30 mouse cellular contexts compared by ENCODE assay signal in genomic region chr9:86060049-86060448, GRCm38 (mm10).
A peak's percentile ranks its signal among the peaks of the same experiment; 100 is the strongest.
DNase-seq lines count a peak whose midpoint lies in the region; ATAC-seq and TF ChIP-seq lines count a peak whose summit lies in the region.
"Had no signal": no experiment of that assay in that cellular context is flagged by ENCODE, and none has a peak within 500 bp of the region (broad histone marks: within the 10 kb centered on the region; RNA-seq: fewer than 3 reads in every experiment).

No protein-coding gene starts in this region.

- H3K4me2 ChIP-seq in embryonic facial prominence, embryonic 14.5 days (ENCODE audit: low read depth, low read length) = no peak overlapping the region
- H3K4me2 ChIP-seq in hindbrain, embryonic 14.5 days (replicated peaks) = no peak overlapping the region
- H3K4me2 ChIP-seq in hindbrain, embryonic 13.5 days = no peak overlapping the region
- no peak overlapping the region for H3K4me2 ChIP-seq in midbrain, embryonic 15.5 days
- no peak overlapping the region for H3K4me2 ChIP-seq in midbrain, embryonic 11.5 days
- H3K4me2 ChIP-seq: embryonic facial prominence, embryonic 13.5 days; forebrain, embryonic 13.5 days; heart, embryonic 15.5 days; neural tube, embryonic 12.5 days had no signal

- DNase-seq in embryonic facial prominence, embryonic 14.5 days (ENCODE audit: low spot score) = peak; percentile 19
- DNase-seq in embryonic facial prominence, embryonic 10.5 days (ENCODE audit: low spot score) = no peak
- peak; percentile 42 for DNase-seq in hindbrain, embryonic 14.5 days (ENCODE audit: low spot score)
- no peak for DNase-seq in midbrain, embryonic 11.5 days (ENCODE audit: low spot score, missing footprints)
- peak; percentile 66 for DNase-seq in brain, embryonic 14.5 days (ENCODE audit: low read depth)
- DNase-seq in urinary bladder, postnatal 4 days (ENCODE audit: low spot score in 2 of 2) = no peak
- DNase-seq: adrenal gland, postnatal 10 days; cerebellum, adult 11-12 months; cerebellum, adult 9-11 months; embryo, embryonic 11 days; gastrocnemius, postnatal 25 days; heart, adult 11 months; kidney, adult 9 months; kidney, postnatal 14 days; liver; right cerebral cortex, postnatal 14 days; thymus, postnatal 4 days had no signal

- no peaks in the 10 kb centered on the region for H3K36me3 ChIP-seq in embryonic facial prominence, embryonic 14.5 days (ENCODE audit: control insufficient read depth, insufficient read depth, low read length)
- no peaks in the 10 kb centered on the region for H3K36me3 ChIP-seq in embryonic facial prominence, embryonic 10.5 days (replicated peaks)
- no peaks in the 10 kb centered on the region for H3K36me3 ChIP-seq in hindbrain, embryonic 14.5 days (replicated peaks; ENCODE audit: control insufficient read depth, insufficient read depth)
- no peaks in the 10 kb centered on the region for H3K36me3 ChIP-seq in hindbrain, embryonic 13.5 days
- no peaks in the 10 kb centered on the region for H3K36me3 ChIP-seq in midbrain, embryonic 15.5 days (replicated peaks)
- H3K36me3 ChIP-seq in midbrain, embryonic 11.5 days (ENCODE audit: control insufficient read depth, insufficient read depth, low read length) = no peaks in the 10 kb centered on the region
- H3K36me3 ChIP-seq: embryonic facial prominence, embryonic 13.5 days; heart, embryonic 10.5 days; heart, embryonic 15.5 days; neural tube, embryonic 12.5 days had no signal

- H3K27ac ChIP-seq in embryonic facial prominence, embryonic 14.5 days (replicated peaks; ENCODE audit: low read depth, low read length) = no peak overlapping the region
- no peak overlapping the region for H3K27ac ChIP-seq in embryonic facial prominence, embryonic 10.5 days (replicated peaks)
- H3K27ac ChIP-seq in hindbrain, embryonic 14.5 days = no peak overlapping the region
- H3K27ac ChIP-seq in hindbrain, embryonic 13.5 days = no peak overlapping the region
- no peak overlapping the region for H3K27ac ChIP-seq in midbrain, embryonic 15.5 days
- H3K27ac ChIP-seq in midbrain, embryonic 11.5 days (ENCODE audit: low read depth, low read length) = no peak overlapping the region
- H3K27ac ChIP-seq: embryonic facial prominence, embryonic 13.5 days; forebrain, embryonic 13.5 days; heart, embryonic 10.5 days; heart, embryonic 15.5 days; liver, embryonic 14.5 days; macrophage; neural tube, embryonic 12.5 days had no signal

- WGBS in embryonic facial prominence, embryonic 14.5 days = 61% methylated on average over 6 of the region's 6 CpGs
- 82% methylated on average over 6 of the region's 6 CpGs for WGBS in embryonic facial prominence, embryonic 10.5 days
- 42% methylated on average over 6 of the region's 6 CpGs for WGBS in hindbrain, embryonic 14.5 days
- 43% methylated on average over 6 of the region's 6 CpGs for WGBS in hindbrain, embryonic 13.5 days
- 40% methylated on average over 6 of the region's 6 CpGs for WGBS in midbrain, embryonic 15.5 days
- 70% methylated on average over 6 of the region's 6 CpGs for WGBS in midbrain, embryonic 11.5 days

- H3K27me3 ChIP-seq in embryonic facial prominence, embryonic 14.5 days (replicated peaks; ENCODE audit: control insufficient read depth, insufficient read depth, low read length) = no peaks in the 10 kb centered on the region
- H3K27me3 ChIP-seq in embryonic facial prominence, embryonic 10.5 days (replicated peaks; ENCODE audit: low read depth, poor library complexity, severe bottlenecking) = no peaks in the 10 kb centered on the region
- H3K27me3 ChIP-seq in hindbrain, embryonic 14.5 days (ENCODE audit: control insufficient read depth, insufficient read depth, low read length) = no peaks in the 10 kb centered on the region
- no peaks in the 10 kb centered on the region for H3K27me3 ChIP-seq in hindbrain, embryonic 13.5 days
- no peaks in the 10 kb centered on the region for H3K27me3 ChIP-seq in midbrain, embryonic 15.5 days (replicated peaks)
- no peaks in the 10 kb centered on the region for H3K27me3 ChIP-seq in midbrain, embryonic 11.5 days (ENCODE audit: control insufficient read depth, insufficient read depth, low read length)
- H3K27me3 ChIP-seq: CH12.LX; embryonic facial prominence, embryonic 13.5 days; forebrain, embryonic 13.5 days; heart, embryonic 15.5 days; neural tube, embryonic 12.5 days; Patski had no signal

- TF ChIP-seq POLR2A in brain, embryonic 14.5 days (IDR thresholded peaks at IDR 0.05; ENCODE audit: borderline replicate concordance, extremely low read depth, insufficient read depth, insufficient read length, poor library complexity, severe bottlenecking) = no peak

- TF ChIP-seq CTCF in brain, embryonic 14.5 days (IDR thresholded peaks at IDR 0.05; ENCODE audit: borderline replicate concordance, extremely low read depth, insufficient read depth, insufficient read length) = no peak

- H3K9me3 ChIP-seq in embryonic facial prominence, embryonic 14.5 days (ENCODE audit: control insufficient read depth, low read length) = no peaks in the 10 kb centered on the region
- no peaks in the 10 kb centered on the region for H3K9me3 ChIP-seq in embryonic facial prominence, embryonic 10.5 days
- H3K9me3 ChIP-seq in hindbrain, embryonic 14.5 days (ENCODE audit: control insufficient read depth, low read length) = no peaks in the 10 kb centered on the region
- H3K9me3 ChIP-seq in hindbrain, embryonic 13.5 days = no peaks in the 10 kb centered on the region
- no peaks in the 10 kb centered on the region for H3K9me3 ChIP-seq in midbrain, embryonic 15.5 days
- no peaks in the 10 kb centered on the region for H3K9me3 ChIP-seq in midbrain, embryonic 11.5 days (ENCODE audit: control insufficient read depth, low read length)
- H3K9me3 ChIP-seq: embryonic facial prominence, embryonic 13.5 days; forebrain, embryonic 13.5 days; heart, embryonic 10.5 days; heart, embryonic 15.5 days; neural tube, embryonic 12.5 days had no signal

- no peak for ATAC-seq in embryonic facial prominence, embryonic 14.5 days (ENCODE audit: low read depth)
- ATAC-seq in hindbrain, embryonic 14.5 days (ENCODE audit: low FRiP score) = no peak
- ATAC-seq in hindbrain, embryonic 13.5 days (ENCODE audit: low FRiP score) = no peak
- peak; percentile 60; the same call in 1 of the 2 replicates for ATAC-seq in midbrain, embryonic 15.5 days (replicated peaks)
- no peak for ATAC-seq in midbrain, embryonic 11.5 days (ENCODE audit: low FRiP score)
- ATAC-seq: forebrain, embryonic 13.5 days; intestine, embryonic 16.5 days; Patski had no signal

- H3K4me3 ChIP-seq in embryonic facial prominence, embryonic 14.5 days (ENCODE audit: low read depth, low read length) = no peak overlapping the region
- no peak overlapping the region for H3K4me3 ChIP-seq in embryonic facial prominence, embryonic 10.5 days
- no peak overlapping the region for H3K4me3 ChIP-seq in hindbrain, embryonic 14.5 days (replicated peaks; ENCODE audit: low read length)
- no peak overlapping the region for H3K4me3 ChIP-seq in hindbrain, embryonic 13.5 days
- H3K4me3 ChIP-seq in midbrain, embryonic 15.5 days = no peak overlapping the region
- no peak overlapping the region for H3K4me3 ChIP-seq in midbrain, embryonic 11.5 days (ENCODE audit: low read depth, low read length)
- H3K4me3 ChIP-seq: embryonic facial prominence, embryonic 13.5 days; erythroblast, embryonic 14.5 days; forebrain, embryonic 13.5 days; heart, embryonic 10.5 days; heart, embryonic 15.5 days; neural tube, embryonic 12.5 days had no signal

- no peak overlapping the region for H3K9ac ChIP-seq in embryonic facial prominence, embryonic 14.5 days (ENCODE audit: low read depth, low read length)
- H3K9ac ChIP-seq in hindbrain, embryonic 14.5 days = no peak overlapping the region
- H3K9ac ChIP-seq in hindbrain, embryonic 13.5 days = no peak overlapping the region
- H3K9ac ChIP-seq in midbrain, embryonic 15.5 days = no peak overlapping the region
- no peak overlapping the region for H3K9ac ChIP-seq in midbrain, embryonic 11.5 days (ENCODE audit: low read length)
- H3K9ac ChIP-seq: embryonic facial prominence, embryonic 13.5 days; forebrain, embryonic 13.5 days; heart, embryonic 15.5 days; liver, embryonic 14.5 days; neural tube, embryonic 12.5 days had no signal

- H3K4me1 ChIP-seq in embryonic facial prominence, embryonic 14.5 days (ENCODE audit: control insufficient read depth, insufficient read depth, low read length) = no peaks in the 10 kb centered on the region
- no peaks in the 10 kb centered on the region for H3K4me1 ChIP-seq in embryonic facial prominence, embryonic 10.5 days
- H3K4me1 ChIP-seq in hindbrain, embryonic 14.5 days (replicated peaks; ENCODE audit: control insufficient read depth, insufficient read depth, low read length) = peaks cover 5% of the 10 kb centered on the region; the same call in 1 of the 2 replicates
- peaks cover 18% of the 10 kb centered on the region for H3K4me1 ChIP-seq in hindbrain, embryonic 13.5 days (replicated peaks)
- H3K4me1 ChIP-seq in midbrain, embryonic 15.5 days = 0 out of 2 replicates have a peak, but pooled peaks cover 7% of the 10 kb centered on the region
- no peaks in the 10 kb centered on the region for H3K4me1 ChIP-seq in midbrain, embryonic 11.5 days (ENCODE audit: control insufficient read depth, insufficient read depth, low read length)
- H3K4me1 ChIP-seq: heart, embryonic 10.5 days had no signal

Comparison
In these comparisons a context has a peak if more than half of its experiments do, and no peak if none do; other contexts are left out.
1. DNase-seq: peak in embryonic facial prominence, embryonic 14.5 days (single experiment), hindbrain, embryonic 14.5 days (single experiment) and brain, embryonic 14.5 days (single experiment); none in embryonic facial prominence, embryonic 10.5 days (single experiment), midbrain, embryonic 11.5 days (single experiment) and urinary bladder, postnatal 4 days (0 of 2).